Mouse (Mus musculus) megakaryocyte-erythroid progenitor cell, adult 5 weeks (primary cell): ENCODE measurements around the gene Oprl1. TPM values are rescaled to one million over a fixed set of nuclear protein-coding genes. Genes with fewer than 3 reads are reported as not detected.

ENCODE experiments used
- polyA plus RNA-seq: library from polyadenylated mRNA; stranded (reverse); fragments of >175 nt; gene quantifications from 2 replicates; pipeline ENCODE4 v1.2.3, GENCODE M21; 2012

The Oprl1 gene
- not detected in 2 replicates for polyA plus RNA-seq

GRCm38 (mm10) chr2:181714903-181715326 lies at the start of gene Oprl1:
Gene Oprl1, plus strand, starts transcription at chr2:181715016.

GRCm38 (mm10) chr2:181671326-181671725 lies 43.5 kb upstream of the Oprl1 start, which contains the start of gene Sox18:
Gene Sox18, minus strand, starts transcription at chr2:181671640.

GRCm38 (mm10) chr2:181679951-181680715 lies 34.7 kb upstream of the Oprl1 start, which contains the start of gene Tcea2:
Gene Tcea2, plus strand, starts transcription at chr2:181680310.

GRCm38 (mm10) chr2:181693339-181694280 lies 21.2 kb upstream of the Oprl1 start, which contains the start of gene Rgs19:
Gene Rgs19, minus strand, starts transcription at chr2:181693977.

GRCm38 (mm10) chr2:181698241-181698640 lies 16.6 kb upstream of the Oprl1 start, which contains the start of gene Lkaaear1:
Gene Lkaaear1, minus strand, starts transcription at chr2:181698442.

GRCm38 (mm10) chr2:181763006-181763830 lies 48.4 kb downstream of the Oprl1 start, which contains the start of gene Myt1:
Gene Myt1, plus strand, starts transcription at chr2:181763332.

Other genes starting within 250 kb of the Oprl1 start
- 0.03 and 0.05 TPM in 2 replicates for gene Abhd16b, start 221.8 kb upstream of the Oprl1 start, polyA plus RNA-seq
- 51.1 and 51.3 TPM in 2 replicates for gene Tpd52l2, start 217.9 kb upstream of the Oprl1 start, polyA plus RNA-seq
- gene Dnajc5, start 194.5 kb upstream of the Oprl1 start, polyA plus RNA-seq, result 27.2 and 29.7 TPM in 2 replicates
- gene Uckl1, start 130.1 kb upstream of the Oprl1 start, polyA plus RNA-seq, result 68.5 and 70.4 TPM in 2 replicates
- 14.2 and 19.5 TPM in 2 replicates for gene Prpf6, start 123.1 kb upstream of the Oprl1 start, polyA plus RNA-seq
- 83.7 and 124 TPM in 2 replicates for gene Zfp512b, start 122.2 kb upstream of the Oprl1 start, polyA plus RNA-seq
- gene Samd10, start 115.8 kb upstream of the Oprl1 start, polyA plus RNA-seq, result 6.1 and 6.3 TPM in 2 replicates
- 0.12 TPM in 1 of 2 replicates, not detected in the other for gene Gm29797, start 58.0 kb upstream of the Oprl1 start, polyA plus RNA-seq
- 0.35 and 0.37 TPM in 2 replicates for gene Sox18, start 43.4 kb upstream of the Oprl1 start, polyA plus RNA-seq
- gene Tcea2, start 34.7 kb upstream of the Oprl1 start, polyA plus RNA-seq, result 9.2 and 9.4 TPM in 2 replicates
- gene Rgs19, start 21.0 kb upstream of the Oprl1 start, polyA plus RNA-seq, result 163 and 195 TPM in 2 replicates
- gene Lkaaear1, start 16.6 kb upstream of the Oprl1 start, polyA plus RNA-seq, result not detected in 2 replicates
- 0.01 and 0.04 TPM in 2 replicates for gene Myt1, start 48.3 kb downstream of the Oprl1 start, polyA plus RNA-seq
- 9.0 and 10.7 TPM in 2 replicates for gene Pcmtd2, start 122.8 kb downstream of the Oprl1 start, polyA plus RNA-seq
- gene Polr3k, start 149.3 kb downstream of the Oprl1 start, polyA plus RNA-seq, result 1.1 and 3.5 TPM in 2 replicates